Mouse (Mus musculus): ENCODE measurements at regions not wholly inside any gene's neighbourhood (a gene's known extent, or its start where the extent isn't known, plus 50 kb on each side); places are given as distances from the start of the nearest gene placed in this dataset.

DNA sequence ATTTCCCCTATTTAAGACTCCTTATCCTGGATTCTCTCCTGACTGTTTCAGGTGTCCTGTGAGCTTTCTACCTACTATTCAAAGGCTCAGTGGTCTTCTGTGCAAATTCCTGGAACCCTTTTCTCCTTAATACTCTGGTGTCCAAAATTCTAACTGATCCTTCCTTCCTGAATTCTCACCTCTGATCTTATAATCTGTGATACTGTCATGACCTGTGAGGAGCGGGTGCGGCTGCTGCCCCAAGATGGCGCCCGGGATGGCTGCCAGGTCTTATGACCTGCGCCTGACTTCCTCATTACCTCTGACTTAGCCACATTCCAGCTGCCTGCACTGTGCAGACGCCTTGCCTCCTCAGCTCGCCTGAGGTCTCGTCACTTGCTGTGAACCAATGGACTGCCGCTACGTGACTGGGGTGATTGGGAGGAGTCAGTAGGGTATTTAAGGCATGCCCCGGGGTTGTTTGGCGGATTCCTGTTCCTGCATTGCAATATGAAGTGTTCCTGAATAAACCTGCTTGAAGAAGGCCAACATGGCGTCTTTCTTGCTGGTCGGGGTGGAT, 131.2 kb downstream of the Ptbp2 start:
- no peak for DNase-seq

DNA sequence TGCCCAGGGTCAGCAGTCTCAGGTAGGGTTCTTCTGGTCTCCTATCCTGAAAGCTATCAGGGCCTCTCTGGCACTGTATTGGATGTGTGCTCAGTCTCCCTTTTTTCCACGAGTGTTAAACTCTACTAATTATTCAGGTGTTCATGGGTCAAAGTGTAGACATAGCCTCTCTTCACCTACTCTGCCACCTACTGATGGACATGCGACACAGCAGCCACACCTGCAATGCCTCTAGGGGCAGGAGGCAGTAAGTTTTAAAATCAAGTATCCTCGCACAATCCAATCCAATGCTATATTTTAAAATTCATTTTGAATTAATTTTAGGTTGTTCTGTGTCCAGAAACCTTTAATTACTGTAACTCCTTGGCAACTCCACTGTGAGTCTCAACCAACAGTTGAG, 145.6 kb downstream of the Ptbp2 start:
- DNase-seq, result peak in 1 of 2 experiments; percentile 6

DNA sequence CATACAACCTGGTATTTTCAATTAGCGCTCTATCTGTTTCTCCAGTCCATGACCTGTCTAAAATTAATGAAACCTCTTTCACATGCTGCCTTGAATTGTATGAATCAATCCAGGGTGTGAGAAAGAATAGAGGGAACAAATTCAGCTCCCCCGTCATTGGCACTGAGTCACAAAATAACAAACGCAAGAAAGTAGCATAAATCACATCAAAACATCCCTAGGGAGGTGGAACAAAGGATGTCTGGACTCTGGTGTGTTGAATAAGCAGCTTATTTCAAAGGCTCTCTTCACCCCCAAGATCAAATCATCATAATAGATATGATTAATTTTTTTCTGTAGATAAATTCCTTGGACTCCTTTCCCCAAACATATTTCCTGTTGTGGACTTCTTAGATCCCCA, 148.6 kb downstream of the Ptbp2 start:
- DNase-seq, result no peak

DNA sequence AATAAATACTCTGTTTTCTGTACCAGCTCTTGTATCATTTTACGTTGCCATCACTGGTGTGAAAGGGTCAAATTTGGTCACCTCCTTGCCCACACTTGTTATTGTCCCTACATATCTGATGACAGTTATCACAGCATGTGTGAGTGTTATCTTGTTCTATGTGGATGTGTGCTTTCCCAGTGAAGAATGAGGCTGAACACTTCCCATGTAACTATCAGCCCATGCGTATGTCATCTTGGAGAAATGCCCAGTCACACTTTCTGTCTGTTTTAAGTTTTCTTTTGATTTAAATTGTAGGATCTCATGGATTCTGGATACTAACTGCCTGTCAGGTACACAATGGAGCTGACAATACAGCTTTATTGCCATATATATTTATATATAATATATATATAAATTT, 150.8 kb downstream of the Ptbp2 start:
- no peak for DNase-seq

DNA sequence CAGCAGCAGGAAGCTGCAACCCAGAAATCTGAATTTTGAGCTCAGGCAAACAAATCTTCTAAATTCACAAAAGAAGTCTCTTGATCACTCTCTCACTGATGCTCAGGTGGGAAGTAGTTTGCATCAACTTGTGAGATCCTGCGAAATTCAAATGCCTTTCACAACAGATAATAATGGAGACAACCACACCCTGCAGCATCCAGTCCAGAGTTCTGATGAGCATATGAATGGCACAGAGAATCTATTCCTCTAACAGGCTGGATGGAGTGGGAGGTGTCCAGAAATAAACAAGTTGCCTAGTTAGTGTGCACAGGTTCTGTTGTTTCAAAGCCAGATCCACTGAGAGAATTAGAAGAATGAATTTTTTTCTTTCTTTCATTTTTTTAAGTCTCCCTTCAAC, 178.2 kb downstream of the Ptbp2 start:
- no peak for DNase-seq

DNA sequence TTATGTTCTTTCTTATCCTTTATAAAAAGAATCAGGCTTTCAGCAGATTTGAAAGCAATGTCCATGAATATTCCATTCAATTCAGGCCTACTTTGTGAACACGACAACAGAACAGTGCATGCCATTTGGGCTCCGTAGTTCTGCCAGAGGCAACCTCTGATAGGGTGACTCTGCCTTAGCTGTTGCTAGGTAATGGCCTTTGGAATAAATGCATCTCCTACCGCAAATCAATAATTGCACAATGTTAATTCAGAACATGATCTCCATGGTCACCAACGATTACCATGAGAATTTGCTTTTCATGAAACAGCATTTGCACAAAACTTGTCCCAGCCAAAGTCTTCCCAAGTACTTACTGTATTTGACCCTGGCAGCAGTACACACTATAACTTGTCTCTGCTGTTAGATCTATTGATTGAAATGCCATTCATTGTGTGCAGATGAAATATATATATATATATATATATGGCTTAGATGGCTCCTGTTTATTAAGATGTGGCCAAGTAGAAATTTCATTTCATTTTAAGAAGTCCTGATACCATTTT, 195.3 kb downstream of the Ptbp2 start:
- no peak for DNase-seq

DNA sequence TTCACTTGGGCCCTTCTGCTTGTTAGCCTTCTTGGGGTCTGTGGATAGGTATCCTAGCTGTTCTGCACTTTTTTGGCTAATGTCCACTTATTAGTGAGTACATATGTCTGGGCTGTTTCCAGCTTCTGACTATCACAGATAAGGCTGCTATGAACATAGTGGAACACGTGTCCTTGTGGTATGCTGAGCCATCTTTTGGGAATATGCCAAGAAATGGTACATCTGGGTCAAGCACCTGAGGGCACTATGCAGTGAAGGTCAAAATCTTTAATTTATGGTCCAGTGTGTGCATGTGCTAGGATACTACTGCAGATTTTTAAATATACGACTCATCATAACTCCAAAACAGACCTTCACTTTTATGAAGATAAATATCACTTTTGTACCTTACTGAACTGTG, 196.3 kb downstream of the Ptbp2 start:
- no peak for DNase-seq

DNA sequence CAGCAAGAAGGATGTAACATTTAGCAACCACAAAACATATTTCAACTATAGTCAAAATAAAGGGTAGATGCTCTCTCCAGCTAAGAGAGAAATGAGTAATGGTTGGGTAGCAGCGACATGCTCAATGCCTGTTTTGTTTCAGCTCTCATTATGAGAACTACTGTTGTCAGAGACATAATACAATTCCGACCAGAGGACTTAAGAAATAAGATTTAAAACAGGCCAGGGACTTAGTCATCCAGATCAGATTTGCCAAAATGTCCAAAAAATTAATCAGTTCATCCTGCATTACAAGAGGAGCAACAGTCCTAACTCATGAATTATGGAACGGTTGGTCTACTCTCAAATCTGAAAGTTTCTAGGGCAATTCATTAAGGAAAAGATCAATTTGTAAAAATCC, 208.8 kb downstream of the Ptbp2 start:
- no peak for DNase-seq

DNA sequence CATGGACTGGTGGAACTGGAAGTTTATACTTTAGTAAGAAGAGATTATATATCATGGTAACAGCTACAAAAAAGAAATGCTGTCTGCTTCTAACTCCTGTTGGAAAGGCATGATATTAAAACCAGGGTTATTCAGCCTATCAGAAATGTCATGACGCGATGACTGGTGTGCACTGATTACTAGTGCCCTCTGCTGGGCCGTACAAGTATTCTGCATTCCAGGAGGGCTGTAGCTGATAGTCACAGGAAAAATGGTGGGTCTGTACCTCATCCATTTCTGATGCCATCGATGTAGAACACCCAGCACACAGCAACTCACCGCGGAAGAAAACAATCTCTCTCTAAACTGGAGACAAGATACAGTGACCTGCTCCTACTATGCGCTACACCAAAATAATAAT, 246.4 kb downstream of the Ptbp2 start:
- DNase-seq, result peak in 1 of 2 experiments; percentile 4

DNA sequence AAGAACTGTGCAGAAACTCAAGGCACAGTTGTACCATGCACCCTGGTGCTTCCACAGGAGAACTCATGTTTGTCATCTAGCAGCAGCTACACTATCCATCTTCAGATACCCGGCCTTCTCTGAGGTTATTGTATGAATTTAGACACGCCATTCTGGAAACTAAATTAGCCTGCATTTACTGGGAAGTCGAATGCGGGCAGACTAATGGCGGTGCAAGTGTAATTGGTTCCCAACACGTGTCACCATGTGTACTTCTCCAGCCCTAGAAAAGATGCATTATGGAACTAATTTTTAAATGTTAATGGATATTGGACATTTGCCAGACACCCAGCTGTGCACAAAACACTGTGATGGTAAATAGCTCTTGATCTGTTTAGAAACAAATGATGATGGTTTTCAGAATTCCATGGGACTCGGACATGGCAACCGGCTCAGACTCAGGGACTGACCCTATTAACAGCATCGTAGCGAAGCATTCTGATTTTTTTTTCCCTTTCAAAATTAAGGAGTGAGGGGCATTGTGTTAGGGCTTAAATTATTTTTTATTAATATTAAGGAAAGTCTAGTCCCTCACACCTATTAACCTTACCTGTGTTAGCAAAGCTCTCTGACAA, 259.6 kb downstream of the Ptbp2 start:
- DNase-seq, result no peak

DNA sequence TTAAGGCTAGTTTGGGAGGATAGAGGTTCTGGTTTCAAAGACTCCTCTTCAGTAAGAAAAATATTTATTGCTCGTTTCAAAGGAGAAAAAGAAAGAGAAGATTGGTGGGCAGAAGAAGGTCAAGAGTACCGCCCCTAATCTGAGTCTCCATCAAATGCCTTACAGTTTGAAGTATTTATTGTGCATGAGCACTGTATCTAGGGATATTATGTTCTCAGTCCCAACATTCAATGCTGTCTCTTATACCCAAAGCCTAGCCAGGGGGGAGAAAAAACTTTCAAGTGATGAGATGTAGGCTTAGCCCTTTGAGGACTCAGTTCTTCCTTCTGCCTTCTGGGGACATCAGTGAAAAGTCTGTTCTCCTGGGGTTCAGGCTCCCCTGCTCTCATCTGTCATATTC, 271.7 kb downstream of the Ptbp2 start:
- DNase-seq, result no peak

DNA sequence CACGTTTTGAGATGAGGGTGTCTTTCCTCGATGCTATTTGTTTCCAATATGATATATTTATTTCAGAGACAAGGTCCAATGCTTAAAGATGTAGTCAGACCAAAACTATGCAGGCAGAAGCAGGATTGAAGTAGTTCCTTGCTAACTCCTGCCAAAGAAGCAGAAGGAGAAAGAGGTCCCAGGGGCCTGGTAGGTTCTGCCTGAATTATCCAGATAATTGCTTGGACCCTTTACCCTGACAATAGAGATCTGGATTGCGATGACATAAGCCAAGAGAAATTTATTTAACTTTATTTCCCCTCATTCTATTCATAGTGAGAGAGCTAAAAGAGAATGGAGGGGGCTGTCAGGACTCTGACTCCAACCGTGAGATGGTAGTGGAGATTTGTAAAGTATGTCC, 275.1 kb downstream of the Ptbp2 start:
- no peak for DNase-seq

DNA sequence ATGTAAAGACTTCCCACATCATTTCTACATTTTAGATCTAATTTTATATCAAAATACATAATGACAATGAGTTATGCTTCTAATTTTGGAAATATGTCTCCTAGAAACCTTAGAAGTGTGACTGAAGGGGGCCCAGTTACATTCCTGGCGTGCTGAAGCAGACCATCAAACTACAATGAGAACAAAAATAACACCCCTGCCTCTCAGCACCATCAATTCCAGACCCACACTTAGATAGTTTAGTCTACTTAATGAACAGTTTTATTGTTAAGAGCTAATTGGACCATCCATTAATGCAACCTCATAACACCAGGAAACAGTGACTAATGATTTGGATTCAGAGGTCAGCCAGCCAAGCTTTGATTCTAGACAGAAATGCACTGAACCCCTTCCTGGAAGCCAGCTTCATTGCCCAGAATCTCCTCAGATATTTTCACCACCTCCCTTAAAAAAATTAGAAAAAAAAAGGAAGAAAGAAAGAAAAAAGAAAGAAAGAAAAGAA, 280.7 kb downstream of the Ptbp2 start:
- DNase-seq, result no peak

DNA sequence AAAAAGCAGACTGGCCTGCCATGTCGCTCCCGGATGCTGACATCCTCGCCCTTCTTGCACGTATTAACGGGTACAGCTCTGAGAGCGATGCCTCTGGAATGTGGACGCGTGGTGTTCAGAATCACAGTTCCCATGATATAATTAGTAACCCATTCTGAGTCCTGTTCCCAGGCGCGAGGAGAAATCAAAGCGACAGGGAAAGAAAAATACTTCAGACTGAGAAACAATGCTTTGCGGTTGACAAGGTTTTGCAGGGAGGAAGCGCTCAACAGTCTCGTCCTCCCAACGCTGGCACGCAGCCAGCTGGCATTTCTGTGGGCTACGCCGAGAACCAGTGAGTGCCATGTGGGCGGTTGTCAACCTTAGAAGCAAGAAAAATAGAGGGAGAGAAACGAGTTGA, 285.6 kb downstream of the Ptbp2 start:
- DNase-seq, result peak; percentile 24 to 65

DNA sequence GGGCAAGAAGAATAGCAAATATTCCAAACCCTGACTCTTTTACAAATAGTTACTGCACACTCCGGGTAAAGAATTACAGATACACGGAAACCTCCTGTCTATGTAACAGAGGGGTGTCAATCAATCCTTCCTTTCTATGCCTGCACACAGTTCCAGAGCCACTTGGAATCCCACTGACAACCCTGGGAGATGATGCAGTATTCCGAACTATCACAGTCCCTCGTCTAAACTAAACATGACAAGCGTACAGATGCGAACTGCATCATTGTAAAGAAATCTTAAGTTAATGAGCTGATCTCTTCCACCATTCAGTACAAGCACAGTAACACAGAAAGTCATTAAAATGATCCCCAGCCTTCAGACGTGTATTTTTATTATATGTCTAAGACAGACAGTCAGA, 286.4 kb downstream of the Ptbp2 start:
- no peak for DNase-seq

DNA sequence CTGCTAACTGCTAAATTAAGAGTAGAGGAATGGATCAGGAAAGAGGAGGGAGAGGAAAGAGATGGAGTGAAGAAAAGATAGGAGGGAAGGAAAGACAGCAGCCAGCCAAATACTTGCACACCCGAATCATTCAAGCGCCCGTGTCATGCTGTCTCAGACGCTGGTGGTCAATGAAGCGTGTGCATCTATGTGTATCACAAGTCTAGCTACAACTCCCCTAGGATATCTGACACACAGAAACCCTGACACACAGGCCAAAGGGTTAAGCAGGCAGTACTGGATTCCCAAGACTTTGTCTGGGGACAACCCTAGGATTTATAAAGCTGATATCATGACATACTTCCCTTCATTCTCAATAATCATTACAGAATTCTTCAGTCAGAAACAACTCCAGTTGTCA, 289.7 kb downstream of the Ptbp2 start:
- DNase-seq, result no peak

DNA sequence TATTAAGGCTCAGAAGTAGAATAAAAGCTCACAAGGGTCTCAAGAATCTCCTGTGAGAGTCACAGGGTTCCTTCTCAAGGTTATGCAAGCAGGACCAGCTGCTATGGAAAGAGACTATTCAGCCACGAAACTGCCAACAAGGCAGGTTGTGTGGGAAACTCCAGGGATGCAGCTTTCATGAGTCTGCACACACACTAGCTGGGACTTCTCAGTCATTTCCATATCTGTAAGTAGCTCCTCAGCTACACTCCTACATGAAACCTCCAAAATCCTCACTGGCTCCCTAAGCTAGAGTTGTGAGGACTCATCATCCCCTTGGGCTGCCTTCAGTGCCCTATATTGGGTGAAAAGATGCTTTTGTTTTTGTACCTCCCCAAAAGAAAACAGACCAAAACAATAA, 291.6 kb downstream of the Ptbp2 start:
- no peak for DNase-seq

DNA sequence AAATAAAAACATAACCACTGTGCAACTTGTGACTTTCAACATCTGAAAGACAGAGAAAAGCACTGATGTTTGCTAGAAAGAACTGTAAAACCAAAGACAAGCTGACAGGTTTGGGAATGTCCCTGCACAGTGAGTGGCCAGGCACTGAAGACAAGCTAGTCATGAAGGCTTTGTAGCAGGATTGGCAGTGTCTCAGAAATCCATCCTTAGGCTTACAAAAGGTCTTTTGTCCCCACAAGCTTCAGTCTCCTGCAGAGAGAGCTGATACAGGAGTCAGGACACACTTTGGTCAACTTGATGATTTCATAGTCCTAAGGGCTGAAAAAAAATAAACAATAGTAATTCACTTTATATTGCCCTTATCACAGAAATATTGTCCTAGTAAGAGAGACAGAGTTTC, 294.9 kb downstream of the Ptbp2 start:
- DNase-seq, result no peak
